Mouse (Mus musculus) liver, embryonic 14.5 days (tissue): ENCODE measurements at regions not wholly inside any gene's neighbourhood (a gene's known extent, or its start where the extent isn't known, plus 50 kb on each side); places are given as distances from the start of the nearest gene placed in this dataset.

Experiments
- CTCF ChIP-seq: IDR thresholded peaks from 2 replicates; pipeline ENCODE4 v1.5.1; 2016; ENCODE audit warnings: antibody characterized with exemption, low read depth, control low read depth
- EP300 ChIP-seq: IDR thresholded peaks from 2 replicates; pipeline ENCODE4 v1.6.1; 2016; ENCODE audit warnings: antibody characterized with exemption, low read depth

DNA sequence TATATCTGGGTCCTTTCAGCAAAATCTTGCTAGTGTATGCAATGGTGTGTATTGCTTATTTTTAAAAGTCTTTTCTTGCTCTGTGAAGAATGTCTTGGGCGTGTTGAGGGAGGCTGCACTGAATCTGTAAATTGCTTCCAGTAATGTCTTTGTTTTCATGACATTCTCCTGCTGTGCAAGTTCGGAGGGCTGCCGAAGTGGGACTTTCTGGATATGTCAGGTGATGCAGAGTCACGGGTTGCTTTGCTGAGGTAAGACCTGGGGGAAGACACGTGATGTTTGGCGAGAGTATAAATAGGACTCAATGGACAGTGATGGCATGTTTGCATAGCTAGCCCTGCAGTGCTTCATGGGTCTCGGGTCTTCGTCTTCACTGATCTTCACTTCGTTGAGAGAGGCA is 329.2 kb upstream of the Nr5a2 start:
- TF ChIP-seq EP300 (no peak), CTCF (no peak)
